Mouse (Mus musculus): ENCODE measurements around the gene Vps37b.

- no peak for TF ChIP-seq CTCF (IDR thresholded peaks at IDR 0.05; ENCODE audit: borderline replicate concordance, insufficient read depth, low read length)
- TF ChIP-seq POLR2A (IDR thresholded peaks at IDR 0.05; ENCODE audit: low read depth, low read length) = no peak
Measured at GRCm38 (mm10) chr5:124034471-124034870, 2.4 kb upstream of the Vps37b start.

Measured in embryonic fibroblast, embryonic 13.5 days (primary cell).